Mouse (Mus musculus): ENCODE measurements around the gene Kdelr1. TPM values are rescaled to one million over a fixed set of nuclear protein-coding genes. Genes with fewer than 3 reads are reported as not detected.

Gene Kdelr1
- polyA plus RNA-seq, 1 experiment from 2014 or later = 55.5 TPM

- 11% methylated on average over 17 of the region's 23 CpGs for WGBS
Measured at GRCm38 (mm10) chr7:45928626-45929295, 56.2 kb downstream of the Kdelr1 start.

GRCm38 (mm10) chr7:45929688-45930087 is 57.1 kb downstream of the Kdelr1 start:
- H3K36me3 ChIP-seq = peaks cover 7% of the 10 kb centered on the region; the same call in 1 of the 2 replicates
- peaks cover 27% of the 10 kb centered on the region for H3K27me3 ChIP-seq (replicated peaks)
- H3K9me3 ChIP-seq (replicated peaks) = peaks cover 28% of the 10 kb centered on the region
- no peak overlapping the region for H3K9ac ChIP-seq
- WGBS = 86% methylated on average over 1 of the region's 1 CpGs
- peaks cover 1% of the 10 kb centered on the region for H3K4me1 ChIP-seq (replicated peaks)
- no peak overlapping the region for H3K4me2 ChIP-seq
- no peak overlapping the region for H3K27ac ChIP-seq (ENCODE audit: poor library complexity, severe bottlenecking)
- no peak overlapping the region for H3K4me3 ChIP-seq
- ATAC-seq (ENCODE audit: insufficient number of reproducible peaks, low FRiP score) = no peak

More at GRCm38 (mm10) chr7:45928626-45929295, 56.2 kb downstream of the Kdelr1 start:
- Histone ChIP-seq H3K9me3 (replicated peaks) (peaks cover 28% of the 10 kb centered on the region), H3K27me3 (replicated peaks) (peaks cover 27% of the 10 kb centered on the region), H3K9ac (no peak overlapping the region), H3K4me1 (replicated peaks) (peaks cover 9% of the 10 kb centered on the region), H3K4me2 (peak overlapping the region; percentile 17; the same call in 1 of the 2 replicates), H3K4me3 (no peak overlapping the region), H3K27ac (ENCODE audit: poor library complexity, severe bottlenecking) (no peak overlapping the region), H3K36me3 (peaks cover 7% of the 10 kb centered on the region; the same call in 1 of the 2 replicates)
- no peak for ATAC-seq (ENCODE audit: insufficient number of reproducible peaks, low FRiP score)

Other genes starting within 250 kb of the Kdelr1 start
- 36.1 and 38.1 TPM in 2 replicates for gene Rasip1, start 245.3 kb upstream of the Kdelr1 start, polyA plus RNA-seq (2016; fragmentation: Nextera tagmentation; extraction: Ambion mirVana)
- gene Mamstr, start 232.8 kb upstream of the Kdelr1 start, polyA plus RNA-seq (2016; fragmentation: Nextera tagmentation; extraction: Ambion mirVana) = 3.3 and 5.4 TPM in 2 replicates
- 0.77 TPM in 2 replicates for gene Fut2, start 206.4 kb upstream of the Kdelr1 start, polyA plus RNA-seq (2016; fragmentation: Nextera tagmentation; extraction: Ambion mirVana)
- not detected in 2 replicates for gene Ntn5, start 188.8 kb upstream of the Kdelr1 start, polyA plus RNA-seq (2016; fragmentation: Nextera tagmentation; extraction: Ambion mirVana)
- gene Sec1, start 178.4 kb upstream of the Kdelr1 start, polyA plus RNA-seq (2016; fragmentation: Nextera tagmentation; extraction: Ambion mirVana) = 0.18 and 0.49 TPM in 2 replicates
- 5.4 and 5.8 TPM in 2 replicates for gene Car11, start 172.9 kb upstream of the Kdelr1 start, polyA plus RNA-seq (2016; fragmentation: Nextera tagmentation; extraction: Ambion mirVana)
- gene Dbp, start 167.7 kb upstream of the Kdelr1 start, polyA plus RNA-seq (2016; fragmentation: Nextera tagmentation; extraction: Ambion mirVana) = 4.1 and 5.3 TPM in 2 replicates
- 603 and 625 TPM in 2 replicates for gene Rpl18, start 157.3 kb upstream of the Kdelr1 start, polyA plus RNA-seq (2016; fragmentation: Nextera tagmentation; extraction: Ambion mirVana)
- 18.5 and 20.0 TPM in 2 replicates for gene Sphk2, start 154.8 kb upstream of the Kdelr1 start, polyA plus RNA-seq (2016; fragmentation: Nextera tagmentation; extraction: Ambion mirVana)
- 0.29 and 0.33 TPM in 2 replicates for gene Fam83e, start 151.6 kb upstream of the Kdelr1 start, polyA plus RNA-seq (2016; fragmentation: Nextera tagmentation; extraction: Ambion mirVana)
- not detected in 2 replicates for gene Spaca4, start 147.0 kb upstream of the Kdelr1 start, polyA plus RNA-seq (2016; fragmentation: Nextera tagmentation; extraction: Ambion mirVana)
- gene Lmtk3, start 89.0 kb upstream of the Kdelr1 start, polyA plus RNA-seq (2016; fragmentation: Nextera tagmentation; extraction: Ambion mirVana) = 0.53 and 0.86 TPM in 2 replicates
- gene Sult2b1, start 88.1 kb upstream of the Kdelr1 start, polyA plus RNA-seq (2016; fragmentation: Nextera tagmentation; extraction: Ambion mirVana) = 0.23 and 0.40 TPM in 2 replicates
- gene Cyth2, start 58.2 kb upstream of the Kdelr1 start, polyA plus RNA-seq (2016; fragmentation: Nextera tagmentation; extraction: Ambion mirVana) = 108 and 115 TPM in 2 replicates
- 0.63 and 0.70 TPM in 2 replicates for gene Kcnj14, start 48.0 kb upstream of the Kdelr1 start, polyA plus RNA-seq (2016; fragmentation: Nextera tagmentation; extraction: Ambion mirVana)
- 43.9 and 46.6 TPM in 2 replicates for gene Grwd1, start 41.8 kb upstream of the Kdelr1 start, polyA plus RNA-seq (2016; fragmentation: Nextera tagmentation; extraction: Ambion mirVana)
- 0.37 and 0.42 TPM in 2 replicates for gene Grin2d, start 5.6 kb downstream of the Kdelr1 start, polyA plus RNA-seq (2016; fragmentation: Nextera tagmentation; extraction: Ambion mirVana)
- gene Syngr4, start 23.9 kb downstream of the Kdelr1 start, polyA plus RNA-seq (2016; fragmentation: Nextera tagmentation; extraction: Ambion mirVana) = 0.89 and 1.2 TPM in 2 replicates
- 5.8 and 7.2 TPM in 2 replicates for gene Tmem143, start 24.2 kb downstream of the Kdelr1 start, polyA plus RNA-seq (2016; fragmentation: Nextera tagmentation; extraction: Ambion mirVana)
- gene Emp3, start 48.6 kb downstream of the Kdelr1 start, polyA plus RNA-seq (2016; fragmentation: Nextera tagmentation; extraction: Ambion mirVana) = 63.1 and 69.0 TPM in 2 replicates
- gene Ccdc114, start 51.3 kb downstream of the Kdelr1 start, polyA plus RNA-seq (2016; fragmentation: Nextera tagmentation; extraction: Ambion mirVana) = 2.4 and 3.5 TPM in 2 replicates
- gene Abcc6, start 157.5 kb downstream of the Kdelr1 start, polyA plus RNA-seq (2016; fragmentation: Nextera tagmentation; extraction: Ambion mirVana) = 0.06 and 0.22 TPM in 2 replicates
- gene Nomo1, start 160.9 kb downstream of the Kdelr1 start, polyA plus RNA-seq (2016; fragmentation: Nextera tagmentation; extraction: Ambion mirVana) = 47.8 and 54.4 TPM in 2 replicates
- gene Kcnj11, start 228.0 kb downstream of the Kdelr1 start, polyA plus RNA-seq (2016; fragmentation: Nextera tagmentation; extraction: Ambion mirVana) = 6.3 and 7.6 TPM in 2 replicates